Mouse (Mus musculus) right cerebral cortex, postnatal 4 days (tissue): ENCODE measurements at regions not wholly inside any gene's neighbourhood (a gene's known extent, or its start where the extent isn't known, plus 50 kb on each side); places are given as distances from the start of the nearest gene placed in this dataset.
"Not testable (repeated sequence)": the region's sequence is repeated elsewhere in the genome, so short reads cannot be mapped to it uniquely, and the experiment has no call there.

Experiments
- DNase-seq: peaks from one replicate; pipeline ENCODE4 v3.0.0-alpha.2; 2022

- DNase-seq = no peak
These were observed 55.4 kb upstream of the Bnc1 start for GRCm38 (mm10) chr7:82047456-82047855.

GRCm38 (mm10) chr7:82053411-82053810, 61.3 kb upstream of the Bnc1 start:
- no peak for DNase-seq

- DNase-seq = no peak
These were observed 64.6 kb upstream of the Bnc1 start for GRCm38 (mm10) chr7:82056551-82057230.

- DNase-seq = no peak
These were observed 71.3 kb upstream of the Bnc1 start for GRCm38 (mm10) chr7:82063407-82063806.

- DNase-seq = no peak
These were observed 77.7 kb upstream of the Bnc1 start for GRCm38 (mm10) chr7:82069629-82070450.

- no peak for DNase-seq
These were observed 79.0 kb upstream of the Bnc1 start for GRCm38 (mm10) chr7:82070946-82071727.

- no peak for DNase-seq
These were observed 83.3 kb upstream of the Bnc1 start for GRCm38 (mm10) chr7:82075359-82075758.

GRCm38 (mm10) chr7:82081851-82082250, 89.8 kb upstream of the Bnc1 start:
- DNase-seq = no peak

GRCm38 (mm10) chr7:82082883-82083282, 90.8 kb upstream of the Sh3gl3 start:
- no peak for DNase-seq

GRCm38 (mm10) chr7:82084473-82084872, 89.2 kb upstream of the Sh3gl3 start:
- no peak for DNase-seq

GRCm38 (mm10) chr7:82085205-82085604, 88.4 kb upstream of the Sh3gl3 start:
- DNase-seq = no peak

- no peak for DNase-seq
These were observed 75.5 kb upstream of the Sh3gl3 start for GRCm38 (mm10) chr7:82098136-82098535.

GRCm38 (mm10) chr7:82101314-82101713, 72.3 kb upstream of the Sh3gl3 start:
- no peak for DNase-seq

GRCm38 (mm10) chr7:82105631-82106030, 68.0 kb upstream of the Sh3gl3 start:
- DNase-seq = no peak

GRCm38 (mm10) chr7:82109141-82109540, 64.5 kb upstream of the Sh3gl3 start:
- DNase-seq = not testable (repeated sequence)

- no peak for DNase-seq
These were observed 64.1 kb upstream of the Sh3gl3 start for GRCm38 (mm10) chr7:82109550-82109949.

GRCm38 (mm10) chr7:82109977-82110376, 63.7 kb upstream of the Sh3gl3 start:
- DNase-seq = no peak

GRCm38 (mm10) chr7:82112046-82112445, 61.6 kb upstream of the Sh3gl3 start:
- no peak for DNase-seq

GRCm38 (mm10) chr7:82115646-82116045, 58.0 kb upstream of the Sh3gl3 start:
- no peak for DNase-seq

- peak; percentile 91 for DNase-seq
These were observed 54.4 kb upstream of the Sh3gl3 start for GRCm38 (mm10) chr7:82119266-82119665.

GRCm38 (mm10) chr7:82119866-82120265, 53.8 kb upstream of the Sh3gl3 start:
- no peak for DNase-seq

- peak; percentile 77 for DNase-seq
These were observed 51.9 kb upstream of the Sh3gl3 start for GRCm38 (mm10) chr7:82121746-82122145.
